In the genomic region with DNA sequence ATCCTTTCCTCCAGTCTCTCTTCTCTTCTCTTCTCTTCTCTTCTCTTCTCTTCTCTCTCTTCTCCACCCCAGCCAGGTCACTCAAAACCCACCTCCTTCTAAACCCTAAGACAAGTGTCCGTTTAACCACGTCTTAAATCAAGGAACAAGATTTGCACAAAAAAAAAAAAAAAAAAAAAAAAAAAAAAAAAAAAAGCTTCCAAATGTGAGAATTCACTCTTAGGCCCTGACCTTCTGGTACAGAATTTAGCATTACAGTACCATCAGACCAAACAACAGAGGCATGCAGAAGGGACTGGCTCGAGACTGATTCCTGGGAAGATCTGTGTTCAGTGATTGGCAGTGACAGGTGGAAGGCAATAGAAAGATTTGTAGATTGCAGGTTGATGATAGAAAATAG, we compare ENCODE assay signal across 17 mouse cellular contexts. TPM values are rescaled to one million over a fixed set of nuclear protein-coding genes. Genes with fewer than 3 reads are reported as not detected.
"Had no signal": no experiment of that assay in that cellular context is flagged by ENCODE, and none has a peak within 500 bp of the region (broad histone marks: within the 10 kb centered on the region; RNA-seq: fewer than 3 reads in every experiment).

No protein-coding gene starts in this region.

- DNase-seq: retina, postnatal 1 day; right cerebral cortex, adult 18-20 months; right cerebral cortex, postnatal 14 days; right cerebral cortex, postnatal 25 days; right cerebral cortex, postnatal 4 days; spleen, adult 18-20 months; thymus, adult 18-20 months; thymus, adult 2 months; thymus, postnatal 14 days; thymus, postnatal 25 days; thymus, postnatal 36 days; thymus, postnatal 4 days had no signal

- H3K4me3 ChIP-seq: neural tube, embryonic 13.5 days; neural tube, embryonic 15.5 days; stomach, embryonic 15.5 days had no signal

- H3K9ac ChIP-seq: neural tube, embryonic 13.5 days; neural tube, embryonic 15.5 days; stomach, embryonic 15.5 days had no signal

- H3K27me3 ChIP-seq: neural tube, embryonic 13.5 days; neural tube, embryonic 15.5 days; stomach, embryonic 15.5 days had no signal

- H3K36me3 ChIP-seq: neural tube, embryonic 13.5 days; neural tube, embryonic 15.5 days; stomach, embryonic 15.5 days had no signal

- H3K9me3 ChIP-seq: neural tube, embryonic 13.5 days; neural tube, embryonic 15.5 days; stomach, embryonic 15.5 days had no signal

- H3K4me2 ChIP-seq: neural tube, embryonic 13.5 days; neural tube, embryonic 15.5 days; stomach, embryonic 15.5 days had no signal

- H3K27ac ChIP-seq: neural tube, embryonic 13.5 days; neural tube, embryonic 15.5 days; stomach, embryonic 15.5 days; stomach, postnatal 0 days had no signal

RNA-seq across cellular contexts. Expression of a gene that starts 30.5 kb away (rescaled TPM):
- total RNA-seq: neutrophil, adult 5-6 weeks had no signal
